Mouse (Mus musculus): ENCODE measurements around the gene Tex19.1.

DNA sequence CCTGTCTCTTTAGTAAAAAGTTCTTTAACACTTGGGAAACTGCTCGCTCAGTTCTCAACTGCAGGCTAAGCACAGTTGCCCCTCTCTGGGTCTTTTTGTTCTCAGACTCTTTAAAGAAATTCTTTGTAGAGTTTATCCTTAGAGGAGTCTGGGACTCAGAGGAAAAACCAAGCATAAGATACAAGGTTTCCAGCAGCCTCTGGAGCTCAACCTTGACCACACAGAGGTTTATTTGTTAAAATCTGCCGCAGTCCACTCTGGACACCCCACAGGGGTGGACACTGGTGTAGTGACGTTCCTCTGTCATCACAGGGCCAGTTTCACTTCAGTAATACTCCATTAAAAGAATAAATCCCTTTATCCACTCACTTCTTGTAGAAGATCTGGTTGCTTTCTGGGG is 27.4 kb upstream of the Tex19.1 start, which contains the start of gene Tex19.2:
- TF ChIP-seq CTCF (IDR thresholded peaks at IDR 0.05; ENCODE audit: borderline replicate concordance, insufficient read depth, low read length) (no peak), POLR2A (IDR thresholded peaks at IDR 0.05; ENCODE audit: low read depth, low read length) (no peak)
